Mouse (Mus musculus) embryonic fibroblast, embryonic 13.5 days (primary cell): Measurements from ENCODE around the gene Ldlr.

Experiments used
- CTCF ChIP-seq: IDR thresholded peaks from 2 replicates; pipeline ENCODE4 v1.5.1; 2011; ENCODE audit warnings: mild to moderate bottlenecking, control low read depth, low read length, moderate library complexity, borderline replicate concordance; ENCODE audit not compliant: insufficient read depth
- POLR2A ChIP-seq: IDR thresholded peaks from 2 replicates; pipeline ENCODE4 v1.6.1; 2011; ENCODE audit warnings: low read depth, mild to moderate bottlenecking, control low read depth, low read length, moderate library complexity

GRCm38 (mm10) chr9:21703494-21703893 lies 19.8 kb upstream of the Ldlr start:
- TF ChIP-seq CTCF (no peak), POLR2A (no peak)
